Mouse (Mus musculus) forebrain, postnatal 0 days (tissue): Measurements from ENCODE around the gene Bcl2. TPM values are rescaled to one million over a fixed set of nuclear protein-coding genes. Genes with fewer than 3 reads are reported as not detected.

Experiments used
- ATAC-seq: fragments of 200-750 bp; cut with Nextera tagmentation; 2 replicates; pipeline ENCODE4 v1.8.0; 2017; ENCODE audit warnings: mild to moderate bottlenecking, moderate library complexity
- DNase-seq: peaks from one replicate; pipeline ENCODE4 v3.0.0-alpha.2; 2015
- H3K27ac ChIP-seq: fragments of 300-500 bp; sonication (generic); 2 replicates; pipeline ENCODE4 v1.5.1; 2014; ENCODE audit warnings: low read depth, mild to moderate bottlenecking, antibody characterized with exemption, low read length, moderate library complexity, mixed read lengths
- H3K27me3 ChIP-seq: fragments of 300-500 bp; sonication (generic); 2 replicates; pipeline ENCODE4 v1.6.1; 2014; ENCODE audit warnings: mild to moderate bottlenecking, low read length, mixed read lengths; ENCODE audit not compliant: insufficient read depth
- H3K36me3 ChIP-seq: fragments of 300-500 bp; sonication (generic); 2 replicates; pipeline ENCODE4 v1.6.1; 2014; ENCODE audit warnings: mild to moderate bottlenecking, moderate library complexity; ENCODE audit not compliant: insufficient read depth
- H3K4me1 ChIP-seq: fragments of 300-500 bp; sonication (generic); 2 replicates; pipeline ENCODE4 v1.6.1; 2014; ENCODE audit warnings: antibody characterized with exemption; ENCODE audit not compliant: insufficient read depth
- H3K4me2 ChIP-seq: fragments of 300-500 bp; sonication (generic); 2 replicates; pipeline ENCODE4 v1.6.1; 2014; ENCODE audit warnings: low read depth, mild to moderate bottlenecking, moderate library complexity
- H3K4me3 ChIP-seq: fragments of 300-500 bp; sonication (generic); 2 replicates; pipeline ENCODE4 v1.5.1; 2014; ENCODE audit warnings: low read depth, low read length, mixed read lengths
- H3K9ac ChIP-seq: fragments of 300-500 bp; sonication (generic); 2 replicates; pipeline ENCODE4 v1.6.1; 2014; ENCODE audit warnings: mild to moderate bottlenecking
- H3K9me3 ChIP-seq: fragments of 300-500 bp; sonication (generic); 2 replicates; pipeline ENCODE4 v1.6.1; 2016; ENCODE audit warnings: low read length
- CTCF ChIP-seq: sonication (generic); IDR thresholded peaks from 2 replicates; pipeline ENCODE4 v1.5.1; 2016; ENCODE audit warnings: antibody characterized with exemption, control low read depth, low read depth
- WGBS: fragments of 180-500 bp; shearing (Covaris S2); extraction: QIAGEN DNeasy Blood & Tissue Kit; methylation state at CpG from one replicate; pipeline ENCODE4 v1.1.7; 2014; 5-methylcytosine and 5-hydroxymethylcytosine counted together
- polyA plus RNA-seq: library from polyadenylated mRNA; unstranded; fragments of >200 nt; fragmentation: Nextera tagmentation; extraction: Ambion mirVana; gene quantifications from 2 replicates; pipeline ENCODE4 v1.2.1, GENCODE M21; 2015
- total RNA-seq: library from RNA; depleted of rRNA; stranded (reverse); fragments of >200 nt; gene quantifications from 2 replicates; pipeline ENCODE4 v1.2.3, GENCODE M21; 2014

The Bcl2 gene
- total and polyA plus RNA-seq, 2 experiments from 2014 or later: 6.3 to 14.1 TPM

DNA sequence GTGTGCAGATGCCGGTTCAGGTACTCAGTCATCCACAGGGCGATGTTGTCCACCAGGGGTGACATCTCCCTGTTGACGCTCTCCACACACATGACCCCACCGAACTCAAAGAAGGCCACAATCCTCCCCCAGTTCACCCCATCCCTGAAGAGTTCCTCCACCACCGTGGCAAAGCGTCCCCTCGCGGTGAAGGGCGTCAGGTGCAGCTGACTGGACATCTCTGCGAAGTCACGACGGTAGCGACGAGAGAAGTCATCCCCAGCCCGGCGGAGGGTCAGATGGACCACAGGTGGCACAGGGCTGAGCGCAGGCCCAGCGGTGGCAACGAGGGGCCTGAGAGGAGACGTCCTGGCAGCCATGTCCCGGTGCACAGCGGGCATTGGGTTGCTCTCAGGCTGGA, 1.7 kb downstream of the Bcl2 start:
- 14% methylated on average over 20 of the region's 22 CpGs for WGBS
- Histone ChIP-seq H3K27me3 (no peaks in the 10 kb centered on the region), H3K4me1 (peaks cover 11% of the 10 kb centered on the region; the same call in 1 of the 2 replicates), H3K9me3 (no peaks in the 10 kb centered on the region), H3K4me2 (peak overlapping the region; percentile 74), H3K27ac (no peak overlapping the region), H3K36me3 (no peaks in the 10 kb centered on the region), H3K9ac (peak overlapping the region; percentile 77), H3K4me3 (peak overlapping the region; percentile 80)
- no peak for ATAC-seq
- peak; percentile 54 for DNase-seq
- TF ChIP-seq CTCF: peak; percentile 80

GRCm38 (mm10) chr1:106711356-106712125, 2.5 kb downstream of the Bcl2 start:
- whole genome bisulfite sequencing: 59% methylated on average over 12 of the region's 12 CpGs
- DNase-seq (peak; percentile 19), ATAC-seq (no peak)
- H3K4me2 ChIP-seq: peak overlapping the region; percentile 74
- peak overlapping the region; percentile 80 for H3K4me3 ChIP-seq
- H3K36me3 ChIP-seq: no peaks in the 10 kb centered on the region
- H3K27me3 ChIP-seq: no peaks in the 10 kb centered on the region
- no peak overlapping the region for H3K9ac ChIP-seq
- H3K27ac ChIP-seq: no peak overlapping the region
- TF ChIP-seq CTCF: peak; percentile 45
- no peaks in the 10 kb centered on the region for H3K9me3 ChIP-seq
- peaks cover 11% of the 10 kb centered on the region; the same call in 1 of the 2 replicates for H3K4me1 ChIP-seq

- no peak for ATAC-seq
- no peak overlapping the region; the same call in 1 of the 2 replicates for H3K4me3 ChIP-seq
Measured at GRCm38 (mm10) chr1:106710202-106710601, 3.9 kb downstream of the Bcl2 start.

DNA sequence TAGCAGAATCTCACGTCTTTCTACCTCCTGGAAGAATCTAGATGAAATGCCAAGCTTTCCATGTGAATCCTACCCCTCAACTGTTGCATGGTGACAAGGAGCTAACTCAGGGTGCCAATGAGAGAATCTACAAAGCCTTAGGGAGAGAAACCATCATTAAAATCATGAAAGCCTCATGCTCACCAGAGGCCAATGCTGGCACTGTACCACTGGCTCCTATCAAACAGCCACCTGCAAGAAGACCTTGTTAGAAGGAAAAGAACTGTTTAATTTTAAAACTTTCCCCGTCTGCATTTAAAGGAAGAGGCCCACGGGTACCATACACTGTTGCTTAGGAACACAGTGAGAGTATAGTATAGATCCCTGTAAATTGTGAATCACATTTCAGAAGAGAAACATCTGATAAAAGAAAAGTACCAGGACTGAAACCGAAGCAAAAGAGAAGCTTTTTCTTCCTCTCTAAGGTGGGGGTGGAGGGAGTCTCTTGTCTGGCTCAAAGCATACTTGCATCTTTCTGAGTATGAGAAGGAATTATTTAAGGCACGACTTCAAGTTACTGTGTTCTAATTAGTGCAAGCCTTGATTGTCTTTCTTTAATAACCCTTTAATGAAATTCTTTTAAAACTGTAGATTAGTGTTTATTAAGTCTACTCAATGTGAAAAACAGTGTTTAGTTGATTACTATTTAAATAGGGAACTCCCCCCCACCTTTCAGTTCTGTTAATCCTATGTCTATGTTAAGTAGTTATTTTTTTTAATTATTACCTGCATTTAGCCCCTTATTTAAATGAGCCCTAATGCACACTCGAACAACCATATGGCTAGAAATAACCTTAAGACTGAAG, 6.8 kb downstream of the Bcl2 start:
- WGBS: 23% methylated on average over 6 of the region's 6 CpGs
- H3K27ac ChIP-seq: no peak overlapping the region
- peaks cover 2% of the 10 kb centered on the region; the same call in 1 of the 2 replicates for H3K4me1 ChIP-seq
- no peaks in the 10 kb centered on the region for H3K27me3 ChIP-seq
- no peak overlapping the region for H3K9ac ChIP-seq
- H3K36me3 ChIP-seq: no peaks in the 10 kb centered on the region
- H3K4me2 ChIP-seq: no peak overlapping the region
- no peaks in the 10 kb centered on the region for H3K9me3 ChIP-seq
- peak; percentile 48 for ATAC-seq
- no peak overlapping the region for H3K4me3 ChIP-seq
- DNase-seq: peak; percentile 27
- no peak for TF ChIP-seq CTCF

More at GRCm38 (mm10) chr1:106710202-106710601, 3.9 kb downstream of the Bcl2 start:
- no peak for DNase-seq
- no peak for TF ChIP-seq CTCF
- Histone ChIP-seq H3K36me3 (no peaks in the 10 kb centered on the region), H3K4me1 (peaks cover 11% of the 10 kb centered on the region; the same call in 1 of the 2 replicates), H3K9me3 (no peaks in the 10 kb centered on the region), H3K27ac (no peak overlapping the region), H3K27me3 (no peaks in the 10 kb centered on the region), H3K9ac (no peak overlapping the region), H3K4me2 (peak overlapping the region; percentile 27)
- WGBS: 75% methylated on average over 7 of the region's 7 CpGs

GRCm38 (mm10) chr1:106703183-106703582, 10.9 kb downstream of the Bcl2 start:
- no peaks in the 10 kb centered on the region for H3K36me3 ChIP-seq
- DNase-seq (no peak), ATAC-seq (peak; percentile 49)
- H3K4me2 ChIP-seq: no peak overlapping the region
- TF ChIP-seq CTCF: no peak
- WGBS: 39% methylated on average over 3 of the region's 3 CpGs
- no peak overlapping the region for H3K9ac ChIP-seq
- no peak overlapping the region for H3K27ac ChIP-seq
- H3K4me1 ChIP-seq: no peaks in the 10 kb centered on the region
- no peaks in the 10 kb centered on the region for H3K27me3 ChIP-seq
- H3K4me3 ChIP-seq: no peak overlapping the region
- H3K9me3 ChIP-seq: no peaks in the 10 kb centered on the region

DNA sequence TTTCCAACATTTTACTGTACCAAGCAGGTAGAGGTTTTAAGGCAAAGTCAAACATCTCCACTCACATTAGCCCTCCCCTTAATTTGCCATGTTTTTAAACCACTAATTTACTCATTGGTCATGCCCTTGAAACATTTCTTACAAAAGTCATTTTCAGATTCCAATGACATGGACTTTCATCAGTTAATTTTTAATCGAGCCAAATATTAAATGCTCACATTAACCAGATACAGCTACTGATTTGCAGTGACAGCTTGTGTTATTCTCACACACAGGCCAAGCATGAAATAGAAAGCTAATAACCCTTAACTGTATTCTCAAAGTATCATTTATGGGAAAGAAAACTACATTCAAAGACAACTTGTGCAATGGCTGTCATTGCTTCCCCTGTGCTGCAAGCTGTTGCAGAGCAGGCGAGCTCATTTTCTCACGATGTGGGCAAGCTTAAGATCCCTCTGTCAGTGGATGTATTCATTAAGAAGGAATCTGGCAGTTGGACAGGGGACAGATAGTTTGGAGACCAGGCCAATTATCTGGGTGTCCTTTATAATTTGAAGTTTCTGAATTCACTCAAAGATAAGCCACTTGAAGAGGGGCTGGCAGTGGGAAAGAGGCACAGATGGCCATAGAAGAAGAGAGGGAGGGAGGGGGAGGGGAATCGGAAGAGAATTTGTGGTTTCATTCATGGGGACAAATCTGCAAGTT, 11.5 kb downstream of the Bcl2 start:
- Histone ChIP-seq H3K27ac (no peak overlapping the region), H3K9me3 (no peaks in the 10 kb centered on the region), H3K4me3 (no peak overlapping the region), H3K9ac (no peak overlapping the region), H3K36me3 (no peaks in the 10 kb centered on the region), H3K4me1 (no peaks in the 10 kb centered on the region), H3K4me2 (no peak overlapping the region), H3K27me3 (no peaks in the 10 kb centered on the region)
- DNase-seq (peak; percentile 77), ATAC-seq (peak; percentile 81)
- no peak for TF ChIP-seq CTCF
- 15% methylated on average over 4 of the region's 4 CpGs for WGBS
